Mouse (Mus musculus): ENCODE results near the gene Pilrb1.

Pilrb1 gene

GRCm38 (mm10) chr5:137828694-137829093 is 29.2 kb downstream of the Pilrb1 start:
- DNase-seq (ENCODE audit: low read depth, low spot score): no peak

DNA sequence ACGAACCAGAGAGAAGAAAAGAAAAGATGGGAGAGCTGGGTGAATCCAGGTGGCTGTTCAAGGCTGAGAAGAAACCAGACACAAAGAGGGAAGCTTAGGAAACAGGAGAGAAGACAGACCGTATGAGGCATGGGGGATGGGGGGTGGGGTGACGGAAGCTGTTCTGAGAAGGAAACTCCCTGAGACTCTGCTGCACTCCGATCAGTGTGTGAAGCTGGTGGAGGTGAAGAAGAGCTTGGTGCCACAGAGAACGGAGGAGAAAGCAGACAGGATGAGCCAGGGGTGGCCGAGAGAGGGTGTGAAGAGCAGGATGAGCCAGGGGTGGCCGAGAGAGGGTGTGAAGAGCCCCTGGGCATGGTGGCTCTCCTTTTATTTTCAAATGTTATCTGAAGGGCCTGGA is 31.5 kb downstream of the Pilrb1 start:
- DNase-seq (ENCODE audit: low read depth, low spot score): no peak

DNA sequence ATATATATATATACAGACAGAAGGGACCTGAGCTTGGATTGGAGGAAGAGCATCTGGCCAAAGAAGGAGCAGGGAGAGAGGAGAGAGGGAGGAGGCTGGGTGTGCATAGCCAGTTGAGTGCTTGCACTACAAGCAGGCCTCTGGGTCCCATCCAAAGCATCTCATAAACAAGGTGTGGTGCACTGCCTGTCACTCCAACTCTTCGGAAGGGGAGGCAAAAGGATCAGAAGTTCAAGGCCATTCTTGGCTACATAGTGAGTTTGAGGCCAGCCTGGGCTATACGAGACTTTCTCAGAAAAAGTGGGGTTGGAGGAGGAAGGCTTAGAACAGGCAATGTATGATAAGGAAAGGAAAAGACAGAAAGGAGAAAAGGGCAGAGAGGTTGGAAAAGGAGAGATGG is 31.9 kb downstream of the Pilrb1 start:
- DNase-seq (ENCODE audit: low read depth, low spot score): no peak

DNA sequence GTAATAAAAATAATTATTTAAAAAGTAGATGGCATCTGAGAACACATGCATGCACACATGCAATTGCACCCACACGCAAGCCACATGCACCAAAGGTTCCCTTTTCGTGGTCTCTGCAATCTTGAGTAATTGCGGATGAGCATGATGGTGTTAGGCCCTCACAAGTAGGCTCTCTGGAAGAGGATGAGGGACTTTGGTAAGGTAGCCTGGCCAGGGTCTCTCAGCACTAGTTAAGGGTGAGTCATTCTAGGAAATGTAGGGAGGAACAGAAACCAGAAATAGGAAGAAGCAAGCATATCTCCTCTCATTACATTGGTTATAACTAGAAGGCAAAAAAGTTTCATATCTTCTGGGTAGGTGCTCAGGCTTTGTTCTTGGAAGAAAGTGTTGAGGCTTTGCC is 32.9 kb downstream of the Pilrb1 start:
- DNase-seq (ENCODE audit: low read depth, low spot score): no peak

DNA sequence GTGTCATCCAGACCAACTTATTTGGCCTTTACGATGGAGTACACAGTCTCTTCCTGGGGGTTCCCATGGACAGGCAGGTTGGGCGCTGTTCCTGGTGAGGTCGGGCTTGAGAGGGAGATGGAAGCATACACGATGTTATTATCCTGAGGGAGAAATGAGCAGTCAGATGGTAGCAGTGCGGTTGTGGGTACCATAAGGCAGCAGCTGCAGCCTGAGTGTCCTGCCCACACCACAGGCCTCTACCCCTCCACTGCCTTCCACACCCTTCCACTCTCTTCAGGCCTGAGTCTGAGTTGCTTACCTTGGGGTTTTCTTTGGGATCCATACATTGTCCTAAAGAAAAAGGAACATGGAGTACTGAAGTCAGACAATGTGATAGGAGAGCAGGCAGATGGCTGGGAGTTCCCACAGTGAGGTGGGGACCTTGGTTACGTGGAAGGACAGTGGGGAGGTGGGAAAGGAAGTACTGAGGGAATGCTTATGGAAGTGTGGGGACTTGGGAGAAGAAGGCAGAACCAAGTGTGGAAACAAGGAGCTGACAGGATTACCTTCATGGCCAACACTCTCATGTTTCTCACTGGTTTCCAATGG is 34.4 kb downstream of the Pilrb1 start:
- DNase-seq (ENCODE audit: low read depth, low spot score): no peak

- DNase-seq (ENCODE audit: low read depth, low spot score): no peak
These were observed 35.3 kb downstream of the Pilrb1 start for GRCm38 (mm10) chr5:137822602-137823001.

DNA sequence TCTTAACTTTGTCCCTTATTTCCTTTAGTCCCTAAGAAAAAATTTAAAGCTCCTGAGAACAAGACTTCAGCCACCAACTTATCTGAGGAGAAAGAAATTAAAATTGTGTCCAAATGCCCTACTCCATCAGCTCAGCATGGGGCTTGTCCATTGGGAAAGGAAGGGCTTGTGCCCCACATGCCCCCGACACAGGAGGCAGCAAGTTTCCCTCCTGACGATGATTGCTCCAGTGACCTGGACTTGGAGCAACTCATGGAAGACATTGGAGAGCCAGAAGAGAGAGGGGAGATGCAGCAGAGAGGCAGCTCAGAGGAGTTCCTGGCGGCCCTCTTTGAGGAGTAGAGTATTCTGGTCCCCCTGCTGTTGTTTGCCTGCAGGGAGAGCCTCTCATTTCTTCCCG is 35.8 kb downstream of the Pilrb1 start:
- no peak for DNase-seq (ENCODE audit: low read depth, low spot score)

GRCm38 (mm10) chr5:137817466-137818222 is 40.3 kb downstream of the Pilrb1 start:
- no peak for DNase-seq (ENCODE audit: low read depth, low spot score)

GRCm38 (mm10) chr5:137808316-137808715 is 49.6 kb downstream of the Pilrb1 start:
- DNase-seq (ENCODE audit: low read depth, low spot score): no peak

- no peak for DNase-seq (ENCODE audit: low read depth, low spot score)
These were observed 51.7 kb downstream of the Pilrb1 start for GRCm38 (mm10) chr5:137806158-137806557.
